Mouse (Mus musculus): ENCODE measurements around the gene Krt20.

Gene Krt20

GRCm38 (mm10) chr11:99413247-99413646 is 24.7 kb downstream of the Krt20 start:
- peak; percentile 13 for DNase-seq (ENCODE audit: inconsistent ontology term)

GRCm38 (mm10) chr11:99406186-99406585 is 31.8 kb downstream of the Krt20 start:
- no peak for DNase-seq (ENCODE audit: inconsistent ontology term)

- DNase-seq (ENCODE audit: inconsistent ontology term): no peak
Measured at GRCm38 (mm10) chr11:99399956-99400549, 37.9 kb downstream of the Krt20 start.

- no peak for DNase-seq (ENCODE audit: inconsistent ontology term)
Measured at GRCm38 (mm10) chr11:99398832-99399231, 39.1 kb downstream of the Krt20 start.

- no peak for DNase-seq (ENCODE audit: inconsistent ontology term)
Measured at GRCm38 (mm10) chr11:99398084-99398483, 39.9 kb downstream of the Krt20 start.

GRCm38 (mm10) chr11:99396661-99397060 is 41.3 kb downstream of the Krt20 start:
- DNase-seq (ENCODE audit: inconsistent ontology term): no peak

GRCm38 (mm10) chr11:99396034-99396433 is 41.9 kb downstream of the Krt20 start:
- DNase-seq (ENCODE audit: inconsistent ontology term): no peak

- DNase-seq (ENCODE audit: inconsistent ontology term): no peak
Measured at GRCm38 (mm10) chr11:99392492-99392891, 45.5 kb downstream of the Krt20 start.

GRCm38 (mm10) chr11:99391375-99391774 is 46.6 kb downstream of the Krt20 start:
- no peak for DNase-seq (ENCODE audit: inconsistent ontology term)

GRCm38 (mm10) chr11:99390866-99391265 is 47.1 kb downstream of the Krt20 start:
- no peak for DNase-seq (ENCODE audit: inconsistent ontology term)

- no peak for DNase-seq (ENCODE audit: inconsistent ontology term)
Measured at GRCm38 (mm10) chr11:99389264-99389663, 48.7 kb downstream of the Krt20 start, which contains the start of gene Krt10. Gene Krt10 (minus strand): TSS chr11:99389364.

- no peak for DNase-seq (ENCODE audit: inconsistent ontology term)
Measured at GRCm38 (mm10) chr11:99388661-99389060, 49.3 kb downstream of the Krt20 start.

- DNase-seq (ENCODE audit: inconsistent ontology term): peak; percentile 89
Measured at GRCm38 (mm10) chr11:99385813-99386721, 51.9 kb downstream of the Krt20 start.

- peak; percentile 56 for DNase-seq (ENCODE audit: inconsistent ontology term)
Measured at GRCm38 (mm10) chr11:99379568-99379967, 58.4 kb downstream of the Krt20 start.

All from Muller cell, postnatal 12 days (primary cell).